Mouse (Mus musculus) small intestine, adult 2 months (tissue): ENCODE results near the gene Iqschfp.

Experiments
- CTCF ChIP-seq: fragments of 200-500 bp; IDR thresholded peaks from 2 replicates; pipeline ENCODE4 v1.5.1; 2012; ENCODE audit warnings: low read depth, mild to moderate bottlenecking, control low read depth, inconsistent platforms, low read length, moderate library complexity, mixed read lengths; ENCODE audit not compliant: insufficient replicate concordance, insufficient read length; ENCODE audit errors: extremely low read depth
- POLR2A ChIP-seq: fragments of 200-500 bp; IDR thresholded peaks from 2 replicates; pipeline ENCODE4 v1.6.1; 2012; ENCODE audit warnings: low read depth, mild to moderate bottlenecking, control low read depth, inconsistent platforms, low read length, moderate library complexity

DNA sequence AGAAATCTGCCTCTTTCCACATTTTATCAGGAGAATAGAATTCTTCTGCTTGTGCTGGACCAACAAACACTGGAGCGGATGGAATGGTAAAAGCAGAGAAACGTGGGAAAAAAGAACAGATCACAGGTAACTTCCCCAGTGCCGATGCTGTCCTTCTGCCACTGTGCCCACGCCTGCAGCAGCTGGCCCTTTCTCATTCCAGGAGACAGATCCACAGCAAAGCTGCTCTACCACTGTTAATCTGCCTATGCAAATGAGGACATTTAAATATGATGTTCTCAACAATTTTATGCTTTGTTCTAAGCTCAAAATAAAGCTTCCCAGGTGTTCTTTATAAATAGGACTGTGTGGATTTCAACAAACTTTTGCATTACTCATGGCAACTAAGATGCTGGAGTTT, 375.9 kb downstream of the Iqschfp start:
- TF ChIP-seq POLR2A: no peak
- no peak for TF ChIP-seq CTCF
